Mouse (Mus musculus) ES-Bruce4 (cell line): ENCODE results near the gene Tenm4.

ENCODE experiments used
- CTCF ChIP-seq: IDR thresholded peaks from one replicate; pipeline ENCODE4 v1.8.1; 2011; ENCODE audit warnings: low read depth, low read length
- EP300 ChIP-seq: IDR thresholded peaks from 2 replicates; pipeline ENCODE4 v1.6.1; 2011; ENCODE audit warnings: low read depth, low read length; ENCODE audit not compliant: insufficient read depth
- POLR2A ChIP-seq: IDR thresholded peaks from one replicate; pipeline ENCODE4 v1.8.1; 2011; ENCODE audit warnings: low read length; ENCODE audit not compliant: insufficient read depth

GRCm38 (mm10) chr7:96500108-96500507 is 329.1 kb downstream of the Tenm4 start:
- no peak for TF ChIP-seq CTCF
- TF ChIP-seq EP300, result no peak
- no peak for TF ChIP-seq POLR2A
